Mouse (Mus musculus) adrenal gland, adult 2 months (tissue): ENCODE results near the gene Ano10. TPM values are rescaled to one million over a fixed set of nuclear protein-coding genes. Genes with fewer than 3 reads are reported as not detected.
"Not testable (repeated sequence)": the region's sequence is repeated elsewhere in the genome, so short reads cannot be mapped to it uniquely, and the experiment has no call there.

ENCODE experiments used
- DNase-seq: peaks from one replicate; pipeline ENCODE4 v3.0.0; 2021
- polyA plus RNA-seq: library from polyadenylated mRNA; depleted of rRNA; stranded (reverse); fragments of >200 nt; gene quantifications from 2 replicates; pipeline ENCODE4 v1.2.3, GENCODE M21; 2012
- total RNA-seq, 2 experiments: library from RNA; stranded (reverse); gene quantifications; 2 replicates each; pipeline ENCODE4 v1.2.3; 2021

Gene Ano10
- total and polyA plus RNA-seq, 3 experiments = 71.6 to 102 (median 75.6) TPM

- no peak for DNase-seq
These were observed 97.2 kb downstream of the Ano10 start for GRCm38 (mm10) chr9:122197021-122197420.

GRCm38 (mm10) chr9:122195042-122195682 is 99.1 kb downstream of the Ano10 start:
- DNase-seq = peak; percentile 54

- no peak for DNase-seq
These were observed 100.4 kb downstream of the Ano10 start for GRCm38 (mm10) chr9:122193823-122194222.

- no peak for DNase-seq
These were observed 100.9 kb downstream of the Ano10 start for GRCm38 (mm10) chr9:122193361-122193760.

- no peak for DNase-seq
These were observed 105.5 kb downstream of the Ano10 start for GRCm38 (mm10) chr9:122188724-122189123.

- DNase-seq = peak; percentile 32
These were observed 106.7 kb downstream of the Ano10 start for GRCm38 (mm10) chr9:122187451-122187921.

- DNase-seq = peak; percentile 23
These were observed 107.5 kb downstream of the Ano10 start for GRCm38 (mm10) chr9:122186643-122187226.

- DNase-seq = no peak
These were observed 108.3 kb downstream of the Ano10 start for GRCm38 (mm10) chr9:122185953-122186352.

GRCm38 (mm10) chr9:122185061-122185460 is 109.2 kb downstream of the Ano10 start:
- DNase-seq = peak; percentile 87

GRCm38 (mm10) chr9:122184329-122184728 is 109.9 kb downstream of the Ano10 start:
- DNase-seq = no peak

GRCm38 (mm10) chr9:122183074-122183473 is 111.1 kb downstream of the Ano10 start:
- DNase-seq = no peak

GRCm38 (mm10) chr9:122180105-122180504 is 114.1 kb downstream of the Ano10 start:
- peak; percentile 43 for DNase-seq

GRCm38 (mm10) chr9:122178427-122178826 is 115.8 kb downstream of the Ano10 start:
- DNase-seq = no peak

GRCm38 (mm10) chr9:122177256-122178220 is 116.7 kb downstream of the Ano10 start:
- peak; percentile 70 for DNase-seq

GRCm38 (mm10) chr9:122174723-122175122 is 119.5 kb downstream of the Ano10 start:
- no peak for DNase-seq

- DNase-seq = no peak
These were observed 120.6 kb downstream of the Ano10 start for GRCm38 (mm10) chr9:122173405-122174233.

- DNase-seq = no peak
These were observed 121.5 kb downstream of the Ano10 start for GRCm38 (mm10) chr9:122172612-122173186.

- DNase-seq = peak; percentile 41
These were observed 124.3 kb downstream of the Ano10 start for GRCm38 (mm10) chr9:122169901-122170300.

GRCm38 (mm10) chr9:122167719-122168118 is 126.5 kb downstream of the Ano10 start:
- DNase-seq = not testable (repeated sequence)

- no peak for DNase-seq
These were observed 129.7 kb downstream of the Ano10 start for GRCm38 (mm10) chr9:122164535-122164934.

- DNase-seq = no peak
These were observed 137.2 kb downstream of the Ano10 start for GRCm38 (mm10) chr9:122157079-122157441.
